8 mouse cellular contexts compared by ENCODE assay signal in genomic region chr4:150853680-150854461, GRCm38 (mm10). TPM values are rescaled to one million over a fixed set of nuclear protein-coding genes. Genes with fewer than 3 reads are reported as not detected.
A peak's percentile ranks its signal among the peaks of the same experiment; 100 is the strongest.
DNase-seq lines count a peak whose midpoint lies in the region; ATAC-seq lines count a peak whose summit lies in the region.

TSS of gene Errfi1 (plus strand) at chr4:150853919.

- H3K36me3 ChIP-seq in intestine, embryonic 14.5 days (ENCODE audit: control insufficient read depth, insufficient read depth, low read length) = no peaks in the 10 kb centered on the region
- no peaks in the 10 kb centered on the region for H3K36me3 ChIP-seq in limb, embryonic 11.5 days (ENCODE audit: control insufficient read depth, insufficient read depth, low read length)
- H3K36me3 ChIP-seq in midbrain, embryonic 15.5 days (replicated peaks) = no peaks in the 10 kb centered on the region

- peak within 1 kb of the TSS; percentile 97 for H3K9ac ChIP-seq in intestine, embryonic 14.5 days (ENCODE audit: low read length)
- 0 out of 2 replicates have a peak within 1 kb of the TSS, but pooled peaks have one; percentile 32 for H3K9ac ChIP-seq in limb, embryonic 11.5 days (ENCODE audit: low read length)
- peak within 1 kb of the TSS; percentile 47 for H3K9ac ChIP-seq in midbrain, embryonic 15.5 days

- H3K4me3 ChIP-seq in intestine, embryonic 14.5 days (ENCODE audit: low read depth, low read length) = peak within 1 kb of the TSS; percentile 75
- H3K4me3 ChIP-seq in limb, embryonic 11.5 days (ENCODE audit: low read depth, low read length) = peak within 1 kb of the TSS; percentile 83; the same call in 1 of the 2 replicates
- H3K4me3 ChIP-seq in midbrain, embryonic 15.5 days = peak within 1 kb of the TSS; percentile 89

- H3K9me3 ChIP-seq in intestine, embryonic 14.5 days (ENCODE audit: control insufficient read depth, low read length) = no peaks in the 10 kb centered on the region
- H3K9me3 ChIP-seq in limb, embryonic 11.5 days (ENCODE audit: control insufficient read depth, low read length) = no peaks in the 10 kb centered on the region
- no peaks in the 10 kb centered on the region for H3K9me3 ChIP-seq in midbrain, embryonic 15.5 days

- H3K27ac ChIP-seq in intestine, embryonic 14.5 days (ENCODE audit: low read depth) = peak within 1 kb of the TSS; percentile 99
- H3K27ac ChIP-seq in limb, embryonic 11.5 days (replicated peaks; ENCODE audit: low read depth, low read length) = no peak within 1 kb of the TSS
- H3K27ac ChIP-seq in midbrain, embryonic 15.5 days = peak within 1 kb of the TSS; percentile 98

- 47% methylated on average over 13 of the region's 13 CpGs for WGBS in intestine, embryonic 14.5 days
- WGBS in limb, embryonic 11.5 days = 32% methylated on average over 13 of the region's 13 CpGs
- 56% methylated on average over 13 of the region's 13 CpGs for WGBS in midbrain, embryonic 15.5 days

- H3K27me3 ChIP-seq in intestine, embryonic 14.5 days (replicated peaks; ENCODE audit: control insufficient read depth, insufficient read depth, low read length) = no peaks in the 10 kb centered on the region
- no peaks in the 10 kb centered on the region for H3K27me3 ChIP-seq in limb, embryonic 11.5 days (ENCODE audit: control insufficient read depth, insufficient read depth, low read length)
- H3K27me3 ChIP-seq in midbrain, embryonic 15.5 days (replicated peaks) = no peaks in the 10 kb centered on the region

- peaks cover 16% of the 10 kb centered on the region for H3K4me1 ChIP-seq in intestine, embryonic 14.5 days (replicated peaks; ENCODE audit: control insufficient read depth, insufficient read depth, low read length)
- H3K4me1 ChIP-seq in limb, embryonic 11.5 days (ENCODE audit: control insufficient read depth, insufficient read depth, low read length) = peaks cover 9% of the 10 kb centered on the region
- H3K4me1 ChIP-seq in midbrain, embryonic 15.5 days = peaks cover 18% of the 10 kb centered on the region

- H3K4me2 ChIP-seq in intestine, embryonic 14.5 days (ENCODE audit: low read length) = peak within 1 kb of the TSS; percentile 86
- H3K4me2 ChIP-seq in limb, embryonic 11.5 days (ENCODE audit: low read depth, severe bottlenecking) = peak within 1 kb of the TSS; percentile 57
- peak within 1 kb of the TSS; percentile 81 for H3K4me2 ChIP-seq in midbrain, embryonic 15.5 days

- no peak for ATAC-seq in CD4-positive, CD25-positive, alpha-beta regulatory T cell, adult 4 months
- peak; percentile 64 for ATAC-seq in intestine, embryonic 14.5 days (replicated peaks; ENCODE audit: low FRiP score, low TSS enrichment, low read depth)
- no peak for ATAC-seq in limb, embryonic 11.5 days (ENCODE audit: insufficient number of reproducible peaks, low FRiP score, low TSS enrichment, low read depth)
- ATAC-seq in midbrain, embryonic 15.5 days (replicated peaks) = peak; percentile 34
- no peak for ATAC-seq in erythroid progenitor cell, adult 5-6 weeks (replicated peaks; ENCODE audit: low FRiP score, poor library complexity, severe bottlenecking)

- peak; percentile 14 for DNase-seq in CD4-positive, CD25-positive, alpha-beta regulatory T cell, adult 2 months (ENCODE audit: low read depth, low spot score)
- peak; percentile 19 for DNase-seq in cerebellum, adult 11 months
- no peak for DNase-seq in gastrocnemius, postnatal 10 days
- DNase-seq in intestine, embryonic 14.5 days (ENCODE audit: low spot score) = no peak
- peak; percentile 34 for DNase-seq in limb, embryonic 11.5 days (ENCODE audit: low spot score)

RNA-seq across cellular contexts. Expression of gene Errfi1, which starts in this region (rescaled TPM):
- 1 to 10 TPM; 1.4 to 2.7 TPM for polyA plus RNA-seq in CD4-positive, CD25-positive, alpha-beta regulatory T cell, adult 4 months (2017; shearing (Covaris generic))
- total RNA-seq in gastrocnemius, postnatal 10 days (2021) = 10 to 100 TPM; 17.4 to 23.6 TPM
- polyA plus RNA-seq in intestine, embryonic 14.5 days (2014; fragmentation: Nextera tagmentation; extraction: Ambion mirVana) = 27.4 and 28.8 TPM in 2 replicates
- 33.2 and 34.7 TPM in 2 replicates for polyA plus RNA-seq in limb, embryonic 11.5 days (2014; fragmentation: Nextera tagmentation; extraction: Ambion mirVana)
- polyA plus RNA-seq in midbrain, embryonic 15.5 days (2015; fragmentation: Nextera tagmentation; extraction: Ambion mirVana) = 25.6 and 26.4 TPM in 2 replicates
- total RNA-seq in erythroid progenitor cell, adult 5-6 weeks (2015; ENCODE audit: low replicate concordance) = 1.1 and 2.9 TPM in 2 replicates
- 1.7 TPM in 1 of 2 replicates, not detected in the other for total RNA-seq in erythroid progenitor cell, adult 5-6 weeks (2017; ENCODE audit: low replicate concordance)

Comparison
In these comparisons a context has a peak if more than half of its experiments do, and no peak if none do; other contexts are left out.
1. RNA of gene Errfi1 (total RNA-seq): 17.4 to 23.6 TPM in gastrocnemius, postnatal 10 days; 1.1 to 2.9 TPM in erythroid progenitor cell, adult 5-6 weeks; every median in the first group is over 4 times any median in the second.
2. DNase-seq: peak in CD4-positive, CD25-positive, alpha-beta regulatory T cell, adult 2 months (single experiment), cerebellum, adult 11 months (single experiment) and limb, embryonic 11.5 days (single experiment); none in gastrocnemius, postnatal 10 days (single experiment) and intestine, embryonic 14.5 days (single experiment).
3. ATAC-seq: peak in intestine, embryonic 14.5 days (single experiment) and midbrain, embryonic 15.5 days (single experiment); none in CD4-positive, CD25-positive, alpha-beta regulatory T cell, adult 4 months (single experiment), limb, embryonic 11.5 days (single experiment) and erythroid progenitor cell, adult 5-6 weeks (single experiment).
4. H3K9ac ChIP-seq: peak in every context shown above with its lines; median percentile 97 in intestine, embryonic 14.5 days; 47 in midbrain, embryonic 15.5 days; 32 in limb, embryonic 11.5 days.
5. Peak in every context shown above with its lines, with median percentiles within 50 percentile points of each other: H3K4me2 ChIP-seq and H3K4me3 ChIP-seq.